Mouse (Mus musculus) embryonic facial prominence, embryonic 15.5 days (tissue): ENCODE results near the gene Gars. TPM values are rescaled to one million over a fixed set of nuclear protein-coding genes. Genes with fewer than 3 reads are reported as not detected.

Experiments
- ATAC-seq: fragments of 200-750 bp; cut with Nextera tagmentation; 2 replicates; pipeline ENCODE4 v1.8.0; 2017; ENCODE audit warnings: low read depth, moderate TSS enrichment; ENCODE audit not compliant: insufficient number of reproducible peaks, low FRiP score, low TSS enrichment
- H3K27ac ChIP-seq: fragments of 300-500 bp; sonication (generic); replicated peaks from 2 replicates; pipeline ENCODE4 v1.5.1; 2015; ENCODE audit warnings: mild to moderate bottlenecking, inconsistent platforms
- H3K27me3 ChIP-seq: fragments of 300-500 bp; sonication (generic); 2 replicates; pipeline ENCODE4 v1.6.1; 2015; ENCODE audit warnings: inconsistent platforms
- H3K36me3 ChIP-seq: fragments of 300-500 bp; sonication (generic); 2 replicates; pipeline ENCODE4 v1.6.1; 2015; ENCODE audit warnings: mild to moderate bottlenecking, inconsistent platforms
- H3K4me1 ChIP-seq: fragments of 300-500 bp; sonication (generic); 2 replicates; pipeline ENCODE4 v1.6.1; 2015; ENCODE audit warnings: inconsistent platforms
- H3K4me2 ChIP-seq: fragments of 300-500 bp; sonication (generic); replicated peaks from 2 replicates; pipeline ENCODE4 v1.6.1; 2015; ENCODE audit warnings: mild to moderate bottlenecking, inconsistent platforms
- H3K4me3 ChIP-seq: fragments of 300-500 bp; sonication (generic); replicated peaks from 2 replicates; pipeline ENCODE4 v1.5.1; 2015; ENCODE audit warnings: mild to moderate bottlenecking, inconsistent platforms
- H3K9ac ChIP-seq: fragments of 300-500 bp; sonication (generic); 2 replicates; pipeline ENCODE4 v1.6.1; 2015; ENCODE audit warnings: inconsistent platforms
- H3K9me3 ChIP-seq: fragments of 300-500 bp; sonication (generic); replicated peaks from 2 replicates; pipeline ENCODE4 v1.6.1; 2016; ENCODE audit warnings: inconsistent platforms
- WGBS: fragments of 180-500 bp; shearing (Covaris S2); methylation state at CpG from one replicate; pipeline ENCODE4 v1.1.7; 2015; 5-methylcytosine and 5-hydroxymethylcytosine counted together
- polyA plus RNA-seq: library from polyadenylated mRNA; unstranded; fragments of >200 nt; fragmentation: Nextera tagmentation; extraction: Ambion mirVana; gene quantifications from 2 replicates; pipeline ENCODE4 v1.2.1, GENCODE M21; 2015

Gars gene
- polyA plus RNA-seq, 1 experiment from 2014 or later, result 131 TPM

GRCm38 (mm10) chr6:55062200-55062599, 24.4 kb downstream of the Gars start:
- H3K9ac ChIP-seq, result no peak overlapping the region
- H3K27ac ChIP-seq, result no peak overlapping the region
- no peaks in the 10 kb centered on the region for H3K27me3 ChIP-seq
- WGBS, result 75% methylated on average over 5 of the region's 5 CpGs
- H3K4me1 ChIP-seq, result no peaks in the 10 kb centered on the region
- H3K4me2 ChIP-seq, result no peak overlapping the region
- H3K9me3 ChIP-seq, result no peaks in the 10 kb centered on the region
- peaks cover 78% of the 10 kb centered on the region for H3K36me3 ChIP-seq
- ATAC-seq, result no peak
- no peak overlapping the region for H3K4me3 ChIP-seq

- no peaks in the 10 kb centered on the region for H3K4me1 ChIP-seq
- H3K4me3 ChIP-seq, result no peak overlapping the region
- ATAC-seq, result no peak
- 92% methylated on average over 9 of the region's 9 CpGs for WGBS
- peaks cover 88% of the 10 kb centered on the region for H3K36me3 ChIP-seq
- no peaks in the 10 kb centered on the region for H3K27me3 ChIP-seq
- no peak overlapping the region for H3K4me2 ChIP-seq
- no peaks in the 10 kb centered on the region for H3K9me3 ChIP-seq
- no peak overlapping the region for H3K9ac ChIP-seq
- no peak overlapping the region for H3K27ac ChIP-seq
These were observed 26.1 kb downstream of the Gars start for GRCm38 (mm10) chr6:55063793-55064476.

GRCm38 (mm10) chr6:55064477-55064827, 26.6 kb downstream of the Gars start:
- Histone ChIP-seq H3K4me3 (no peak overlapping the region), H3K4me2 (no peak overlapping the region), H3K4me1 (no peaks in the 10 kb centered on the region), H3K36me3 (peaks cover 87% of the 10 kb centered on the region), H3K9ac (no peak overlapping the region), H3K9me3 (no peaks in the 10 kb centered on the region), H3K27ac (no peak overlapping the region), H3K27me3 (no peaks in the 10 kb centered on the region)
- ATAC-seq, result no peak
- 96% methylated on average over 7 of the region's 7 CpGs for WGBS

- H3K4me2 ChIP-seq, result no peak overlapping the region
- H3K9ac ChIP-seq, result no peak overlapping the region
- no peaks in the 10 kb centered on the region for H3K4me1 ChIP-seq
- WGBS, result 92% methylated on average over 2 of the region's 2 CpGs
- H3K36me3 ChIP-seq, result peaks cover 77% of the 10 kb centered on the region
- no peak for ATAC-seq
- H3K27ac ChIP-seq, result no peak overlapping the region
- H3K4me3 ChIP-seq, result no peak overlapping the region
- H3K27me3 ChIP-seq, result no peaks in the 10 kb centered on the region
- H3K9me3 ChIP-seq, result no peaks in the 10 kb centered on the region
These were observed 28.1 kb downstream of the Gars start for GRCm38 (mm10) chr6:55065903-55066302.

GRCm38 (mm10) chr6:55076561-55077255, 38.9 kb downstream of the Gars start:
- Histone ChIP-seq H3K4me2 (no peak overlapping the region), H3K4me3 (no peak overlapping the region), H3K9ac (no peak overlapping the region), H3K27me3 (no peaks in the 10 kb centered on the region), H3K27ac (no peak overlapping the region), H3K4me1 (no peaks in the 10 kb centered on the region), H3K36me3 (peaks cover 75% of the 10 kb centered on the region), H3K9me3 (no peaks in the 10 kb centered on the region)
- ATAC-seq, result no peak
- 82% methylated on average over 4 of the region's 4 CpGs for WGBS

- H3K9ac ChIP-seq, result no peak overlapping the region
- no peaks in the 10 kb centered on the region for H3K4me1 ChIP-seq
- H3K4me2 ChIP-seq, result no peak overlapping the region
- 91% methylated on average over 3 of the region's 3 CpGs for WGBS
- no peak overlapping the region for H3K27ac ChIP-seq
- H3K27me3 ChIP-seq, result no peaks in the 10 kb centered on the region
- no peaks in the 10 kb centered on the region for H3K9me3 ChIP-seq
- H3K36me3 ChIP-seq, result peaks cover 46% of the 10 kb centered on the region
- no peak overlapping the region for H3K4me3 ChIP-seq
- ATAC-seq, result no peak
These were observed 43.6 kb downstream of the Gars start for GRCm38 (mm10) chr6:55081379-55081778.

- no peak overlapping the region for H3K27ac ChIP-seq
- no peak overlapping the region for H3K9ac ChIP-seq
- H3K4me1 ChIP-seq, result no peaks in the 10 kb centered on the region
- H3K27me3 ChIP-seq, result no peaks in the 10 kb centered on the region
- 62% methylated on average over 7 of the region's 7 CpGs for WGBS
- no peaks in the 10 kb centered on the region for H3K9me3 ChIP-seq
- no peak overlapping the region for H3K4me2 ChIP-seq
- no peak for ATAC-seq
- no peak overlapping the region for H3K4me3 ChIP-seq
- peaks cover 37% of the 10 kb centered on the region for H3K36me3 ChIP-seq
These were observed 44.6 kb downstream of the Gars start for GRCm38 (mm10) chr6:55082261-55083051.

- no peaks in the 10 kb centered on the region for H3K27me3 ChIP-seq
These were observed 49.5 kb downstream of the Gars start for GRCm38 (mm10) chr6:55087355-55087754.

GRCm38 (mm10) chr6:55090639-55091038, 52.8 kb downstream of the Gars start:
- Histone ChIP-seq H3K27me3 (no peaks in the 10 kb centered on the region), H3K4me3 (no peak overlapping the region), H3K4me2 (no peak overlapping the region), H3K36me3 (no peaks in the 10 kb centered on the region), H3K9me3 (no peaks in the 10 kb centered on the region), H3K27ac (no peak overlapping the region), H3K9ac (no peak overlapping the region), H3K4me1 (no peaks in the 10 kb centered on the region)
- no peak for ATAC-seq
- WGBS, result 35% methylated on average over 4 of the region's 4 CpGs

More at GRCm38 (mm10) chr6:55087355-55087754, 49.5 kb downstream of the Gars start:
- 23% methylated on average over 4 of the region's 4 CpGs for WGBS
- no peaks in the 10 kb centered on the region for H3K9me3 ChIP-seq
- H3K4me2 ChIP-seq, result no peak overlapping the region
- no peak for ATAC-seq
- H3K27ac ChIP-seq, result no peak overlapping the region
- H3K4me3 ChIP-seq, result no peak overlapping the region
- no peaks in the 10 kb centered on the region for H3K36me3 ChIP-seq
- no peaks in the 10 kb centered on the region for H3K4me1 ChIP-seq
- no peak overlapping the region for H3K9ac ChIP-seq

- no peaks in the 10 kb centered on the region for H3K27me3 ChIP-seq
- ATAC-seq, result no peak
- H3K9ac ChIP-seq, result no peak overlapping the region
- H3K4me3 ChIP-seq, result no peak overlapping the region
- 89% methylated on average over 9 of the region's 9 CpGs for WGBS
- H3K36me3 ChIP-seq, result no peaks in the 10 kb centered on the region
- no peaks in the 10 kb centered on the region for H3K4me1 ChIP-seq
- H3K27ac ChIP-seq, result no peak overlapping the region
- H3K9me3 ChIP-seq, result no peaks in the 10 kb centered on the region
- no peak overlapping the region for H3K4me2 ChIP-seq
These were observed 53.6 kb downstream of the Gars start for GRCm38 (mm10) chr6:55091396-55091795.

GRCm38 (mm10) chr6:55093431-55094146, 55.8 kb downstream of the Gars start:
- Histone ChIP-seq H3K9me3 (no peaks in the 10 kb centered on the region), H3K27me3 (no peaks in the 10 kb centered on the region), H3K9ac (no peak overlapping the region), H3K4me3 (no peak overlapping the region), H3K4me2 (no peak overlapping the region), H3K36me3 (no peaks in the 10 kb centered on the region), H3K4me1 (no peaks in the 10 kb centered on the region), H3K27ac (no peak overlapping the region)
- 75% methylated on average over 6 of the region's 6 CpGs for WGBS
- no peak for ATAC-seq
